Mouse (Mus musculus) ovary, adult 18-20 months (tissue): ENCODE measurements around the gene Slain1.
A peak's percentile ranks its signal among the peaks of the same experiment; 100 is the strongest.

Source experiments
- DNase-seq: peaks from one replicate; pipeline ENCODE4 v3.0.0; 2022; ENCODE audit warnings: low spot score, mixed read lengths

Slain1 gene

DNA sequence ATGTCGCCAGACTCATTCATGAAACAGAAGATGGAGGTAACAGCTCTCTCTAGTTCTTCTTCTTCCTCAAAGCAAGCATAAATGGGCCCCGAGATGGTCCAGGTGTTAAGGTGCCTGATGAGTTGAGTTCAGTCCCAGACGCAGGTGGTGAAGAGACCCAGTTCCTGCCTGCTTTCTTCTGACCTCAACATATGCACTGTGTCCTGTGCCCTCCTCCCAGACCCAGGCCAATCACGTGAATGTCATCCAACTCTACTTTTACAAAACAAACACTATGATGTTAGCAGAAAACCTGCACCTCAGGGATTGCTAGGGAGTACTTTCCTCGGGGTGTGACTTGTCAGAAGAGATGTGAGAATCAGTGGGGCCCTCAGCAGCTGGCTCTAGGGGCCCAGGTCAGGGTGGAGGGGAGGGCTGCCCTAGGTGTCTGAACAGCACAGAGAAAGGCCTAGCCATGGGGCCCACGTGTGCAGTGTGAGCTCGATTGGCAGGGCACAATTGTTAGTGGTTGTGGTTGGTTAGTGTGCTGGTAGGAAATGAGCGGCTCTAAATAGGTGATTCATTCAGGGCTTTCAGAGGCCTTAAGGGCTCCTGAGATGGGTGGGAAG is 16.4 kb downstream of the Slain1 start:
- no peak for DNase-seq

DNA sequence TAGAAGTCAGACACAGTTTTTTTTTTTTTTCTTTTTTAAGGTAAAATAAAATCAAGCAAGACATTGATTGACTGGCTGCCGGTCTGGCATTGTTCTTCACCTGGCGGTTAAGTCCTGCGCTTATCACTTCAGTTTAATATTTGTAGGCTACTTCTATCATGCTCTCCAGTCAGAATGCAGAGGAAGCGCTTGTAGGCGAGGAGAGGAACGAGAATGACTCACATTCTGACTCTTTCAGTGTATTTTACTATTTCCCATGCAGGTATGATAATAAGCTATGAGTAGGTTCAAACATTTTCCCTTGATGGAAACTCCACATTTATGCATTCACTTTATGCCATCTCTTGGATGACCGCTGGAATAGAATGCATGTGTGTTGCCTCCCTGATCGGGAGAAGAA is 17.0 kb downstream of the Slain1 start:
- DNase-seq, result no peak

DNA sequence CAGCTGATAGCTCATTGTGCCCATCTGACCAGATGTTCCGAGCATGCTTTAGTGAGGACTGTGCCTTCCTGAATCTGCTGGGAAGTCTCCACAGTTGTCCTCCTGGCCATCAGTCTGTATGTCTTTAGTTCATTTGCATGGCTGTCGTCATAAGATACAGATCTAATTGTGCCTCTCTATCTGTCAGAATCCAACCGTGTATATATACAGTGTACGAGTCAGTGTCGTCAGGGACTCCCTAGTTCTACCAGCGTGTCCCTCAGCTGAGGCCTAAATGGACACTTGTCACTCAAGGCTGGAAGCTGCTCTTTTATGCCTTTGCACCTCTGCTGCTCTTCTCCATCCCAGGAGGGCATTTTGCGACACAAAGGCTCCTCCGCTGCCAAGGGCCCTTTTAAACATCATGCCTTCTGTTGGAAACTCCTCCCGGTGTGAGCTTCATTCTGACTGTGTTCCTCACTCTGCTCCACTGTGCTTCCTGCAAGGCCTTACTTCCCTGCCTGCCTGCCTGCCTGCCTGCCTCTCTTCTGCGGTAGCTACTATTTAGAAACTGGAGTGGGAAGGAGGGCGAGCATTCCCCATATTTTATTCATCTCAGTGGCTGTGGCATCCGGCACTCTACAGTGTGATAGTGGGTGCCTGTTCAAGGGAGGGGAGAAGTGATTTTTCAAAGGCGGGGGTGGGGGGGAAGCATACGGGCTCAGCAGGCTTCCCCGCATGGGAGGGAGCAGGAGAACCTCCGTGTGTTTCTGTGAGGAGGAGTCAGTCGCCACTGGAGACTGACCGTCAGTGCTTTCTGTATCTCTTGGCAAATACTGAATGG is 29.6 kb downstream of the Slain1 start:
- DNase-seq, result no peak

DNA sequence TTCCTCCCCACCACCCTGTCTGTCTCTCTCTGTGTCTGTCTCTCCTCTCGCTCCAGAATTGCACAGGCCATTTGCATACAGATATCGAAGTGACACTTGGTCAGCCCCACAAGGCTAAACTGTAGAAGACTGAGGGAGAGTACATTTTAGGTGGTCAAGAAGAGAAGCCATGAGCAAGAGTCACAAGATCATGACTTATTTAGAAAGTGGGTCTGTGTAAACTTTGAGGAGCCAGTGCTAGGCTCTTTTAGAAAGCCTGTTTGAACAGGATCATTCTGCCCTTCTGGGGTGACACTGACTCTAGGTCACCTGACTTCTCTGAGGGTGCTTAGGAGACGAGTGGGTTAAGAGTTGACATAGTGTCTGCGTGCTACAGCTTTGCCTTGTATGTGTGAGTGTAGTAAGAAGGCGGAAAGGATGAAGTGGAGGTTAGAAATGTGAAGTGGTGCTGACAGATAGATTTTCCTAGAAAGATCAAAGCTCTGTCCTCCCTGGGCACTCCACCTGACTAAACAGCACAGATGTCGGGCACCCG is 30.3 kb downstream of the Slain1 start:
- no peak for DNase-seq

DNA sequence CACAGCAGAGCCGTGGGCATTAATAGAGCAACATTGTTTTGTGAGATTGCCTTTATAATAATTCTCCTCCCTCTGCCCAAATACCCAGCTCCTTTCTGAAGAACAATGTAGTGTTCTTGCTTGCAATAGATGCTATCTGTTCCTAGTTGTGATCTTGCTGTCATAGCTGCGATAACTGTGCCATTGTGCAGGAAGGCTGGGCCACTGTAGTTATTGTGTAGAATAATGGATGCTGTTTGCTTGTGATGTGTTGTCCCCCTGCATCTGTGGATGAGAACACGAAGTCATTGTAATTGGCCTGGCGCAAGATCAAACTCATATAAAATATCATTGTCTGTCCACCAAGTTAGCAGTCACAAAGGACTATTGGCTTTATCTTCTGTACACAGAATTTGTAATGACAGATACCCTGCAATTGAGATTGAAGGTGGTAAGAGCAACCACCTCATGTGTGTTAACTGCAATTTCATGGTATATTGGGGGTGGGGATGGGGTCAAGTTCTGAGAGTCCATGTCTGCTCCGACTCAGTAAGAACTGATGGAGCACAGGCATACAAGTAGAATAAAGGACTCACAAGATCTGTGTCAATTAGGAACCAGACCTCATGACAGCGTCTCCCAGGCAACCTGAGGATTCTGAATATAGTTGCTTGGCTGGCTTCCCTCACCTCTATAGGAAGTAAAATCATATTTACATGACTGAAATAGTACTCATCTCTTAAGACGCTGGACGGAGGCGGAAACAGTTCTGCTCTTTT is 32.8 kb downstream of the Slain1 start:
- no peak for DNase-seq

DNA sequence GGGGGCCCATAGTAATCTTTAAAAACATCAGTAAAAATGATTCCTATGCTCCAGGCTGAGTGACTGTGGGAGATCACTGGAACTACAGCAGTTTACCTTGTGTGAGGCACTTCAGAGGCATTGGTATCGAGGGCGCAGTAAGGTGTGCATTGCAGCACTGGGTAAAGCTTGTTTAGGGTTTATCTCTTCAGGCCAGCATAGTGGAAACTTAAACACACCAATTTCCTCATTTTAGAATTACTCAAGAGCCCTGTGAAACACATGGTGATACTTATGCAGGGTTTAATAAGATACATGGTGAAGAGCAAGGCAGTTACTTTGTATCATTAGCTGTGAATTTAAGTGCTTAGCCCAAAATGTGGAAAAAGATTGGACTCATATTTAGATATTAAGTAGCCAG is 37.0 kb downstream of the Slain1 start:
- no peak for DNase-seq

DNA sequence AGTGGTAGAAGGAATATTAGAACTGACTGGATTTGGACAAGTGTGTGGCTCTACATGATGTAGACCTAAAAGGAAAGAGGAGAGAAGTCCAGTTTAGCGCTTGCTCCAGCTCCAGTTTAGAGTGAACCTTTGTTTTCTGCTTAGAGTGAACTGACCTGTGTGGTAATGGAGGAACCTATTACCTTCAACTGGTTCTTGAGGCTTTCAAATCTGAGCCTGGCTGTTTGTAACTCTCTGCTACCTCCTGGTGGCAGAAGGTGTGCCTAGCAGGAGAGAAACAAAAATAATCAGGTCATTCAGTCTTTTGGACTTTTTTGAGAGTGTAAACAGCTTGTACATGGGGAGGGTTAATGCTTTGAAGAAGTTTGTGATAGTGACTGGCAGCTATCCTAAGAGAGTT is 44.3 kb downstream of the Slain1 start:
- DNase-seq, result no peak

DNA sequence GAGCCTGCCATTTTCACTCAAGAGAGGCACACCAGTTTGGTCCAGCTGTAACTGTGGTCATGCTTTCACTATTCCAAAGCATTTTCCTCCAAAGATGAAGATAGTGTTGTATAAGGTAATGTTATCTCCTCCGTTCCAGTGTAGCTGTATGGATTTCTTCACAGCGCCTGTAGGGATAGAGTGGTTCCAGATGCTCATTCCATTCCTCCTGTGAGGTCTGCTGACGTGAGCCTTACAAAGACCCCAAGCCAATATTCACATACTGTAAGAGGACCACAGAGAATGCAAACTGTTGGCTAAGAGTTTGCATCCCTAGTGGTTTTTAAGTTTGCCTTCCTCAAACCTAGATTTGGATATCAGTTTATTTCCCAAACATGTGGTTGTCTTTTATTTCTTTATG is 45.6 kb downstream of the Slain1 start:
- DNase-seq, result no peak

DNA sequence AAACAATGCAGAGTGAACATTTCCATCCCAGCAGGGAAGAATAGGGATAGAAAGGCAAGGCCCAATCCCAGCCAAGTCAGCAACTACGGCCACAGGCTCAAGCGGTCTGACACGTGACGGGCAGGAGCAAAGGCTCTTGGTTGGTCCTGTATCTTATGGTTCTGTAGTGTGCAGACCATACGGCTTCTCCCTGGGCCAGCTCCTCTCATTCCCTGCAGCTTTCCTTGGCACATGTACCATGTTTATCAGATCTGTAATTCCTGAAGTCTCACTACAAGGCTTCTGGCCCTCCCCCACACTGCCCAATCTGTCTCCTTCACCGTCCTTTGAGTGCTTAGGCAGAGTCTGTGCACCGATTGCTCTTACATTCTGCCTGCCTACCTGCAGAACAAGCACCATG is 47.1 kb downstream of the Slain1 start:
- no peak for DNase-seq

DNA sequence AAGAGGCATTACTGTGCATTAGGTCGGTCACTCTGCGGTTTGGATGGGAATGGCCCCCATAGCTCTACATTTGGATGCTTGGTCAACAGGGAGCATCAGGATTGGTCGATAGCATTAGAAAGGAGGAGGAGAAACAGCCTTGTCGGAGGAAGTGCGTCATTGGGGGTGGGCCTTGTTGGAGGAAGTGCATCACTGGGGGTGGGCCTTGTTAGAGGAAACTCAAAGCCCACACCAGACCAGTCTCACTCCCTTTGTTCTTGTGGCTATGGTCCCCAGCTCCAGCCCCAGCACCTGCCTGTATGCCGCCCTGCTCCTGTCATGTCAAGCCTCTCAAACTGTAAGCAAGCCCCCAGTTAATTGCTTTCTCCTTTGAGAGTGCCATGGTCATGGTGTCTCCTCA is 49.3 kb downstream of the Slain1 start:
- no peak for DNase-seq

DNA sequence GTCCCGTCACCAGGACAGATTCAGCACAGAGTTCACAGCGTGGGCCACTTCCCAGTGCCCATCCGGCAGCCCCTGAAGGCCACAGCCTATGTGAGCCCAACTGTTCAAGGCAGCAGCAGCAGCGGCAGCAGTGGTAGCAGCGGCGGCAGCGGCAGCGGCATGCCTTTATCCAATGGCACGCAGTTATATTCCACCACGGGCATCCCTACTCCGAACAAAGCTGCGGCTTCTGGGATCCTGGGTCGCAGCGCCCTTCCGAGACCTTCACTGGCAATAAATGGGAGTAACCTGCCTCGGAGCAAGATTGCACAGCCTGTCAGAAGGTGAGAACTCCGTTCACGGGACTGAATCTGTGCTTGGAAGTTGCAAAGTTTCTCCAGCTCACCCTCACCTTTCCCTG is 52.5 kb downstream of the Slain1 start:
- DNase-seq, result no peak

DNA sequence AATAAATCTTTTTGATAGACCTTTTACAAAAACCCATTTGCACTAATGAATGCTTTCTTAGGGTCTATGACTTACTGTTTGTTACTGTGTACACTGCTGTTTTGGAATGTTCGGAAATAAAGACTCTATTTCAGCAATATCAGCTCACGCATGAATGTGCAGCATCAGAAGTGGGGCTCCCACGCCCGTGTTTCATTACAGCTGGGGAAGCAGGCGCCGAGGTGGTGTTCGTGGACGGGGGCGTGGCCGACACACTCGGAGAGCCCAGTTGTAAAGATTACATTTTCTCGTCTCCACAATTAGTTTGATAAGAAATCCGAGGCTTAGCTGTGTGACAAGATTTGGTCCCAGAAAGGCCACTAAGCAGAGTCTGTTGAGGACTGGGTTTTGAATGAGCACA is 54.7 kb downstream of the Slain1 start:
- DNase-seq, result no peak

DNA sequence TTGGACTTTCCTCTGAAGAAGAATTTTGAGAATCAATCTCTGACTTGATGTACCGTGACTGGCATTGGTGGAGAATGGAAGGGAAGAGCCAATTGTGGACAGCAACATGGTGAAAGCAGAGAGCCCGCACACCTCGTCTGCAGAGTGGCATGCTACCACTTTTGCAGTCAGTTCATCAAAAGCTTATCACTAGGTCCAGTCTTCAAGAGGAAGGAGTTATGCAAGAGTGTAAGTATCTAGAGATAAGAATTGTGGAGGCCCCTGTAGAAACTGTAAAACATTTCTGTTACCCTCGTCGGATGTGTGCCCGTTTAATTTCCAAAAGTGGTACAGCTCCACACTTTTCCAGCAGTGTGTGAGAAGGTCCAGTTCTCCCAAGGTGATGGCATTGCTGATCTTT is 56.3 kb downstream of the Slain1 start:
- no peak for DNase-seq

DNA sequence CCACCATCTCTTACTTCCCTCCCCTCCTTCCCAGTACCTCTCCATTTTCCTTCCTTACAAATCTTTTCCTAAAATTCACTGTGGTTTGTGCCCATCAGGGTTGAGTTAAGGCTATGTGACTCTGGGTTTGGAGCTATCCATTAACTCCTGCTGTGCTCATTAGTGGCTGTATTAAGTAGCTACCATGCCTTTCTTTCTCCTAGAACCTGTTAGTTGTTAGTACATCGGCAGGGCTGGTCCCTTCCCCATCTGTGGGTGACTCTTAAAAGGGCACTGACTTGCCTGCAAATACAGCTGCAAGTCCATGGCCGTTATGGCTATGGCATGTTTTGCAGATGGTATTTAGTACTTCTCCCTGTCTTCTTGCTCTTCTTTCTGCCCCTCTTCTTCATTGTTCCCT is 58.6 kb downstream of the Slain1 start:
- DNase-seq, result no peak

DNA sequence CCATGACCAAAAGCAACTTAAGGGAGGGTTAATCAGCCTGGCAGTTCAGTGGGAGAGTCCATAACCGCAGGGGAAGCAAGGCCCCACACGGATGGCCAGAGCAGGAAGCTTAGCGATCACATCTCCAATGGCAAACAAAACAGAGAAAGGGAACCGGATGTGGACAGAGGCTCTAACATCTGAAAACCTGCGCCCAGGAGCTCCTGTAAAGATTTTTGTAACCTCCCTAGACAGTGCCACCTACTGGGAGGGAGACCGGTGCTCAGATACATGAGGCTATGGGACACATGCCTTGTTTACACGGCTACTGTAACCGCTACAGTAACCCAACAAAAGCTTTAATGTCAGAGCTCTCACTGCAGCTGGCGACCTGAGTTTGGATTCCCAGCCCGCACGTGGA is 59.2 kb downstream of the Slain1 start:
- no peak for DNase-seq

DNA sequence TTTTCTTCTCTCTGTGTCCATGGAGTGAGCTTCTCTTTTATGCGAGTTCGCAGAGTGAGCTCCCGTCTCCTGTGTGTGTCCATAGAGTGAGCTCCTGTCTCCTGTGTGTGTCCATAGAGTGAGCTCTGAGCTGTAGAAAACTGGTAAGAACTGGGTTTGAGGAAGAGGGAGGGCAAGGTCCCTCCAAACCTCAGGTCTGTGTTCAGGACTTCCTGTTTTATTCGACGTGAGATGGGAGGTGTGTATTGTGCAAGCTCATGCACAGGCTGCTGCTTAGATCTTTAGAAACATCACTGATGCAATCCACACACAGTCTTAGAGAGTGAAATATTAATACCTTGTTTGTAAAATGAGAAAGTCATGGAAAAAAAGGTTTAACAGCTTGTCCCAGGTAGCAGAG is 63.0 kb downstream of the Slain1 start:
- no peak for DNase-seq

DNA sequence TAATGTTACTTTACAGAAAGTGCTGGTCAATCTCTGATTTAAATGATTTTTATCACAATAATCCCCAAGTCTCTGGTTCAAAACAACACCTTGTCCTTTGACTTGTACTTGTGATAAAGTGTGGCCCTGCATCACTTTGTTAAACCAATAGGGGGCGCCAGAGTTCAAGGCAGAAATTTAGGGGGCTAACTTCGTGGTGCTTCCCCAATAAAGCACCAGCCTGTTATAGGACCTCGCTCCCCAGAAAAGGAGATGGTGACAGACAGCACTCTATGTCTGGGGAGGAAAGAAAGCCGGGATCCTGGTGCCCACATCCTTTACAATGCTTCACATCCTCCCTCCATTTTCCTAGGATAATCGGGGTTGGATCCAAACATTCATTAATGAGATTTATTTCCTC is 67.5 kb downstream of the Slain1 start:
- no peak for DNase-seq

DNA sequence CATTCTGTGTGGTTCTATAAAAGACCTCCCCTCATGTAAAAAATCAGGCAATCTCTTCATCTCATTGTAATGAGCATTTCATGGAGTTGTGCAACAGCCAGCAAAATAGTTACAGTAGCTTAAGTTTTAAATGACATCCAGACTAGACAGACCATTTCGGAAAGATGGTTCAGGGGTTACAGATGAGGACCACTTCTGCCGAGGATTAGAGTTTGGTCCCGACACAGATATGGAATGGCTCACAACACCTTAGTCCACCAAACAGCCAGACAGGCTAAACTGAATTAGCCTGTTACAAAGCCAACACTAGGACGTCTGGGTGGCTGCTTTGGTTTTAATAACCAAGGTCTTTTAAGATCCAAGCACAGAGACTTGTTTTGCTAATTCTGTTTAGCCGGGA is 68.0 kb downstream of the Slain1 start:
- no peak for DNase-seq

DNA sequence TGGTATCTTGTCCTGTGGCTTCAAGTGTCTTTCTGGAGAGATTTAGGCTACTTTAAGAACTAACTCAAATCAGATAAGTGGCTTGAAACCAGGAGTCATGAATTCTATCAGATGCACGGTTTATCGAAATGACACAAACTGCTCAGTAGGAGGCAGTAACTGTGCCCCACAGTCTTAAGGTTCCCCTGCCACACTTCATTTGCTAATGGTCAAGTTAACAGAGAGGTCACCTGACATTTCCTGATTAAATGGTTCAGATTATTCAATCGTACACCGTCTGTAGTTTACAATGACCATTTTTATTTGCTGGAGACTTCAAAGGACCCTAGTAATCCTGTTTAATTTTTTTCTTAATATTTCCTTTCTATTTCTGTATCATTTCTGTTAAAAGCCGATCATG is 68.4 kb downstream of the Slain1 start:
- DNase-seq, result no peak

DNA sequence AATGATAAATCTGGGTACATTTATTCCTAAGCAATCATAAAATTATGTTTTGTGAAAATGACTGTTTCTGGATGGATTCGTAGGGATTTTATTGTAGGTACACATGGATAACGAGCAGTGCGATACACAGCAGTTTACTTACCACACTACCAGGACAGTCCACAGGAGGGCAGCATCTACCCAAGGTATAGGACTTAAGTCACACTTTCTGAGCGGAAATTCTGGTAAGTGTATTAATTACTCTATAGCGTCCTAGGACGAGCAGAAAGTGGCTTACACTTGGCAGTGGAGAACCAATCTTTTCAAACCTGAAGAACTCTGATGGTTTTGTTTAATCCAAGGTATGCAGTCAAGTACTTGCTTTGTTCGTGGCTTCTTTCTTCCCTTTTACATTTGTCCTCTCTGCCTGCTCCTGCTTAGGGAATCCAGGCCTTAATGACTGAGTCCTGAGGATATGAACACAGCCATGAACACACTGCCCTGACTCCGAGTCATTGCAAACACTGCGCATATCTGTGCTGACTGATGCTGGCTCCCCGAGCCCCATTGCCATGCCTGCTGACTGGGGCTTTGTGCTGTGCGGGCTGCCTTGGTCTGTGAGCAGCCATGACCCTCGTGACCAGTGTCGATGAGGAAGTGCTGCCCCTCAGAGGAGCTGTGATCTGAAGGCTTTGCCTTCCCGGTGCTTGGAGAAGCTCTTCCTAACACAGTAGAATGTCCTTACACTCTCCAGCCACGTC is 69.0 kb downstream of the Slain1 start:
- DNase-seq, result peak; percentile 16

DNA sequence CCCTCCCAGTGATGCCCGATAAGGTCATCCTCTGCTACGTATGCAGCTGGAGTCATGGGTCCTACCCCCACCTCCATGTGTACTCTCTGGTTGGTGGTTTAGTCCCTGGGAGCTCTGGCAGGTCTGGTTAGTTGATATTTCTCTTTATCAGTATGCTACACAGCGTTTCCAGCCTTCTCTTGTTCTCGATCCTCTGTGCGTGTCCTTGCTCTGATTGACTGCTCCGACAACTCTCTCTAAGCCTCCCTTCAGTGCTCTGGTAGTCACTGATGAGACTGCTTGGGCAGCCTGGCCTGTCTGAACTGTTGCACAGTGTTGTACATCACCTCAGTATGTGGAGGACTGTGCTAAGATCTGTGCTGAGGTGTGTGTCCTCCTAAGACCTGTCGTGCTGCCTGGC is 70.1 kb downstream of the Slain1 start:
- DNase-seq, result no peak

DNA sequence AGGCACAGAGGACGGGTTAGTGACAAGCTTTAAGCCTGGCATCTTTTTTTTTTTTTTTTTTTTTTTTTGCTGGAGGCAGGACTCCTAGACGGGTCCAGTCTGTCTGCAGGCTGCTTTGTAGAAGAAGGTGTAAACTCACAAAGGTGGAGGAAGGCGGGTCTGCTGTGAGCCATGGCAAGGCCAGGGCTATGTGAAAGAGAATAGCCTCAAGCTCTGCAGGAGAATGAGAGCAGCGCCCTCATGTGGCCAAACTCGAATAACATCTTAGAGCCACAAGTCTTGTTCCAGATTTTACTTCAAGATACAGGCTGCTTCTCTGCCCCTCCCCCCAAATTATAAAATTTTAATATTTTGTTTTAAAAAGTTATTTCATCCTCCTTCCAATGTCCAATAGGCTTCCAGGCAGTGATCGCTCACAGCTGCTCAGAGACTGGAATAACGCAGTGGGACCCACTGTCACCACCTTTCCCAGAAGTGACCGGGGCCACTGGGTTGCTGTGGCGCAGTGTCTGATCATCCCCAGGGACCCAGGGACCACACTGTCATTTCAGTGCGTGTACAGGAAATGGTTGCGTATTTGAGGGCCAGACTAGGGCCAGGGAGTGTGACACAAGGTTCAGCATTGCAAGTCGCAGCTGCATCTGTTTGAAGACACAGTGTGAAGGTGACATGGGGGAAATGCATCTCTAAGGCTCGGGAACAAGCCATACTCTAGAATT is 70.8 kb downstream of the Slain1 start:
- DNase-seq, result no peak
